Mouse (Mus musculus) C2C12 (cell line): Measurements from ENCODE around the gene Cep290. TPM values are rescaled to one million over a fixed set of nuclear protein-coding genes. Genes with fewer than 3 reads are reported as not detected.
"Not testable (repeated sequence)": the region's sequence is repeated elsewhere in the genome, so short reads cannot be mapped to it uniquely, and the experiment has no call there.

Experiments
- H3K27me3 ChIP-seq: one replicate; pipeline ENCODE4 v1.6.1; 2011; ENCODE audit not compliant: control insufficient read depth, insufficient read depth, insufficient read length
- H3K36me3 ChIP-seq: one replicate; pipeline ENCODE4 v1.6.1; 2011; ENCODE audit not compliant: control insufficient read depth, insufficient read depth
- H3K4me3 ChIP-seq: one replicate; pipeline ENCODE4 v1.5.1; 2011; ENCODE audit warnings: mild to moderate bottlenecking, control low read depth; ENCODE audit not compliant: poor library complexity, insufficient read depth, severe bottlenecking
- H3K79me2 ChIP-seq: one replicate; pipeline ENCODE4 v1.6.1; 2011; ENCODE audit not compliant: control insufficient read depth, insufficient read depth
- H3K79me3 ChIP-seq: one replicate; pipeline ENCODE4 v1.6.1; 2011; ENCODE audit warnings: low read depth, control low read depth
- H3ac ChIP-seq: one replicate; pipeline ENCODE3; 2011; ENCODE audit warnings: low read depth; ENCODE audit not compliant: control insufficient read depth, insufficient read length
- CEBPB ChIP-seq: IDR thresholded peaks from one replicate; pipeline ENCODE4 v1.6.1; 2011; ENCODE audit warnings: low read depth, mild to moderate bottlenecking, control low read depth, moderate library complexity
- CTCF ChIP-seq: IDR thresholded peaks from one replicate; pipeline ENCODE4 v1.5.1; 2011; ENCODE audit not compliant: control insufficient read depth, insufficient read depth, insufficient read length
- FOSL1 ChIP-seq: IDR thresholded peaks from one replicate; pipeline ENCODE4 v1.8.0; 2011; ENCODE audit warnings: mild to moderate bottlenecking, low read length; ENCODE audit not compliant: poor library complexity, insufficient read depth, severe bottlenecking
- MAX ChIP-seq: IDR thresholded peaks from one replicate; pipeline ENCODE4 v1.6.1; 2011; ENCODE audit warnings: mild to moderate bottlenecking, control low read depth
- MYOD1 ChIP-seq: IDR thresholded peaks from one replicate; pipeline ENCODE4 v1.6.1; 2011; ENCODE audit warnings: low read depth; ENCODE audit not compliant: control insufficient read depth, insufficient read length
- MYOG ChIP-seq: IDR thresholded peaks from one replicate; pipeline ENCODE4 v1.6.1; 2011; ENCODE audit not compliant: control insufficient read depth, insufficient read length; ENCODE audit errors: extremely low read depth
- USF1 ChIP-seq: IDR thresholded peaks from one replicate; pipeline ENCODE4 v1.6.1; 2011; ENCODE audit warnings: low read depth, mild to moderate bottlenecking, control low read depth, moderate library complexity
- polyA plus RNA-seq: library from polyadenylated mRNA; unstranded; fragments of >200 nt; fragmentation: generic; extraction: Trizol; gene quantifications from one replicate; pipeline ENCODE4 v1.2.1, GENCODE M21; 2012; ENCODE audit warnings: missing spikeins

Gene Cep290
- polyA plus RNA-seq, 1 experiment = 2.2 TPM

DNA sequence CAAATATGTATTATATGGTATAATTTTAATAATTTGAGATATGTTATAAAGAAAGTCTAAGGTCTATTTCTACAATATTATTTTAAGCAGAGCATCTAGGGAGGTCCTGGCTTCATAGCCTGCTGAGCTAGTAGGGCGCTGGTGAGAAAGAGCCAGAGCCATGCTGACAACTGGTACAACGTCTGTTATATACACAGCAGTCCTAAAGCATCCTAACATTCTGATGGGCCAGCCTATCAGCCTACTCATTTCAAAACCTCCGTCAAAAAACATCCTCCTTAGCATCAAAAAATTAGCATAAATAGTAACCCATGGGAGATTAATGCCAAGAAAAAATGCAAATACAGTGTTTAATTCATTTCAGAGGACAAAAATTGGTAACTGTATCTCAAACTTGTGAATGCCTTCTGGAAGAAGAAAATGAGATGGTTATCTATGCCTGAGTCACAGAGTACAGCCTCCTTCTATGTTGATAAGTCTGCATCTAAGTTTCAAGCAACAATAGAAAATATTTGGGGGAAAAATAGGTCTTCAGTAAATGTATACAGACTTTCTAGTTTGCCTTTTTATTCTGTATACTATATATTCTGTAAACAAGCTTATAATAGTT is 69.3 kb downstream of the Cep290 start:
- H3K4me3 ChIP-seq = no peak overlapping the region
- H3K79me2 ChIP-seq = no peaks in the 10 kb centered on the region
- H3K27me3 ChIP-seq = no peaks in the 10 kb centered on the region
- no peak overlapping the region for H3ac ChIP-seq
- TF ChIP-seq CTCF = no peak
- no peak for TF ChIP-seq MAX
- TF ChIP-seq MYOD1 = no peak
- H3K36me3 ChIP-seq = peaks cover 29% of the 10 kb centered on the region
- no peaks in the 10 kb centered on the region for H3K79me3 ChIP-seq

DNA sequence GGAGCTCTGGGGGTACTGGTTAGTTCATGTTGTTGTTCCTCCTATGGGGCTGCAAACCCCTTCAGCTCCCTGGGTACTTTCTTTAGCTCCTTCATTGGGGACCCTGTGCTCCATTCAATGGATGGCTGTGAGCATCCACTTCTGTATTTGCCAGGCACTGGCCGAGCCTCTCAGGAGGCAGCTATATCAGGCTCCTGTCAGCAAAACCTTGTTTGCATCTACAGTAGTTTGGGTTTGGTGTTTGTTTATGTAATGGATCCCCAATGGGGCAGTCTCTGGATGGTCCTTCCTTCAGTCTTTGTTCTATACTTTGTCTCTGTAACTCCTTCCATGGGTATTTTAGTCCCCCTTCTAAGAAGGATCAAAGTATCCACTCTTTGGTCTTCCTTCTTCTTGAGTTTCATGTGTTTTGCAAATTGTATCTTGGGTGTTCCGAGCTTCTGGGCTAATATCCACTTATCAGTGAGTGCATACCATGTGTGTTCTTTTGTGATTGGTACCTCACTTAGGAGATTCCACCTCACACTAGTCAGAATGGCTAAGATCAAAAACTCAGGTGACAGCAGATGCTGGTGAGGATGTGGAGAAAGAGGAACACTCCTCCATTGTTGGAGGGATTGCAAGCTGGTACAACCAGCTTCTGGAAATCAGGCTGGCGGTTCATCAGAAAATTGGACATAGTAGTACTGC is 73.0 kb downstream of the Cep290 start:
- not testable (repeated sequence) for H3K79me2 ChIP-seq, H3ac ChIP-seq, H3K79me3 ChIP-seq, H3K4me3 ChIP-seq, H3K27me3 ChIP-seq
- H3K36me3 ChIP-seq = peaks cover 32% of the 10 kb centered on the region

GRCm38 (mm10) chr10:100564112-100564511 is 76.8 kb downstream of the Cep290 start:
- Histone ChIP-seq H3K27me3 (no peaks in the 10 kb centered on the region), H3ac (no peak overlapping the region), H3K36me3 (peaks cover 34% of the 10 kb centered on the region), H3K79me3 (no peaks in the 10 kb centered on the region), H3K79me2 (no peaks in the 10 kb centered on the region), H3K4me3 (no peak overlapping the region)
- no peak for TF ChIP-seq MYOD1
- no peak for TF ChIP-seq FOSL1
- no peak for TF ChIP-seq MYOG
- TF ChIP-seq CTCF = no peak
- TF ChIP-seq USF1 = no peak

DNA sequence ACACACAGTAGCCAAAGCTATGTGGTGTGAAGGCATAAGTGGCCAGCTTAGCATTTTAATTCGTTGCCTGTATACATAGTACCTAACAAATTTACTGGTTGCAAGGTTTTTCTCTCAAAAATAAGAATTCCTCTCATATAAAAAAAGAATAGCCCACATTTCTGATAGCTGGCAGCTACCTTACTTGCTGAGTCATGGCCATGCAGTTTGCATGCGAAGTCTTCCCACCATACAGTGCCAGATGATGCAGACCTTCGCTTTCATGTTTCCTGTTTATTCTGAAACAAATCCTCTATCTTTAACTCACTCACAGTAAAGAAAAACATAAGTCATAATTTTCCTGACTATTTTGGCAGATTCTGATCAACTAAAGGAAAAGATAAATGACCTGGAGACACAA is 84.3 kb downstream of the Cep290 start:
- no peaks in the 10 kb centered on the region for H3K79me2 ChIP-seq
- H3K79me3 ChIP-seq = no peaks in the 10 kb centered on the region
- H3K36me3 ChIP-seq = peaks cover 68% of the 10 kb centered on the region
- TF ChIP-seq MAX (no peak), MYOD1 (no peak), USF1 (no peak), FOSL1 (no peak), CTCF (no peak), MYOG (no peak), CEBPB (no peak)
- no peaks in the 10 kb centered on the region for H3K27me3 ChIP-seq
- H3K4me3 ChIP-seq = no peak overlapping the region
- H3ac ChIP-seq = no peak overlapping the region

DNA sequence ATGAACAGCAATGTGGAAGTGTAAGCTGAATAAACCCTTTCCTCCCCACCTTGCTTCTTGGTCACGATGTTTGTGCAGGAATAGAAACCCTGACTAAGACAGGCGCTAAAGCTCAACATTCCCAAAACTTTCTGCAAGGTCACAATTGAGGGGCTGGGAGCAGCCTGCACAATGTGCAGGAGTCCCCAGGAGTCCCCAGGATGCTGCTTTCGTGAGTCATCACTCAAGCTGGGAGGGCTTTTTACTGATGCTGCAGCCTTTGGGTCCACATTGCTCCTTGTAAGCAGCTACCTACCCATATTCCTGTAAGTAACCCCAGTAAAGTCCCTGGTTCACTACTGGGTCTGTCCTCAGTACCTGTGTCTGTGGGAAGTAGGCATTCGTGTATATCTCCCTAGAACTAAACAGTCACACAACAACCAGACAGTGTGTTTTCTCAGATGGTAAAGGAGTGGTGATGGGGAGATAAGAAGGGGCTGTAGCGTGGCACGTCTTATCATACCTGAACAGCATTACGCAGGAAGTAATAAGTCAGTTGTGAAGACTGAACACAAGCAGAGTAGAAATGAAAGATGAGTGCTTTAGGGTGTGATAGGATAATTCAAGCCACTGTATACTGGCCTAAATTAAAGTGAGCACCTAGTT is 87.3 kb downstream of the Cep290 start:
- Histone ChIP-seq H3K27me3 (no peaks in the 10 kb centered on the region), H3K79me3 (no peaks in the 10 kb centered on the region), H3ac (no peak overlapping the region), H3K79me2 (no peaks in the 10 kb centered on the region), H3K4me3 (no peak overlapping the region), H3K36me3 (peaks cover 72% of the 10 kb centered on the region)
- TF ChIP-seq CEBPB (no peak), MYOG (no peak), CTCF (no peak), USF1 (no peak), FOSL1 (no peak), MAX (no peak), MYOD1 (no peak)

GRCm38 (mm10) chr10:100575294-100575693 is 87.9 kb downstream of the Cep290 start:
- no peak overlapping the region for H3K4me3 ChIP-seq
- no peaks in the 10 kb centered on the region for H3K79me3 ChIP-seq
- TF ChIP-seq USF1 = no peak
- TF ChIP-seq CTCF = no peak
- TF ChIP-seq MYOG = no peak
- TF ChIP-seq MYOD1 = no peak
- TF ChIP-seq FOSL1 = no peak
- TF ChIP-seq MAX = no peak
- no peak for TF ChIP-seq CEBPB
- H3K36me3 ChIP-seq = peaks cover 67% of the 10 kb centered on the region
- no peaks in the 10 kb centered on the region for H3K27me3 ChIP-seq
- no peak overlapping the region for H3ac ChIP-seq
- no peaks in the 10 kb centered on the region for H3K79me2 ChIP-seq
